Mouse (Mus musculus) heart, postnatal 0 days (tissue): Measurements from ENCODE around the gene Zc3h8. TPM values are rescaled to one million over a fixed set of nuclear protein-coding genes. Genes with fewer than 3 reads are reported as not detected.

ENCODE experiments used
- ATAC-seq: fragments of 200-750 bp; cut with Nextera tagmentation; 2 replicates; pipeline ENCODE4 v1.8.0; 2017; ENCODE audit warnings: low read depth, moderate number of reproducible peaks, moderate library complexity; ENCODE audit not compliant: insufficient read depth
- DNase-seq: peaks from one replicate; pipeline ENCODE4 v3.0.0-alpha.2; 2016; ENCODE audit warnings: low spot score
- H3K27ac ChIP-seq: fragments of 300-500 bp; sonication (generic); 2 replicates; pipeline ENCODE4 v1.5.1; 2014; ENCODE audit warnings: low read depth, mild to moderate bottlenecking
- H3K27me3 ChIP-seq: fragments of 300-500 bp; sonication (generic); 2 replicates; pipeline ENCODE4 v1.6.1; 2014; ENCODE audit warnings: low read length, mixed read lengths; ENCODE audit not compliant: control insufficient read depth, insufficient read depth
- H3K36me3 ChIP-seq: fragments of 300-500 bp; sonication (generic); replicated peaks from 2 replicates; pipeline ENCODE4 v1.6.1; 2014; ENCODE audit warnings: low read length, mixed read lengths; ENCODE audit not compliant: control insufficient read depth, insufficient read depth
- H3K4me1 ChIP-seq: fragments of 300-500 bp; sonication (generic); 2 replicates; pipeline ENCODE4 v1.6.1; 2014; ENCODE audit warnings: antibody characterized with exemption; ENCODE audit not compliant: control insufficient read depth, insufficient read depth
- H3K4me2 ChIP-seq: fragments of 300-500 bp; sonication (generic); 2 replicates; pipeline ENCODE4 v1.6.1; 2014; ENCODE audit warnings: low read depth, mild to moderate bottlenecking, low read length, moderate library complexity
- H3K4me3 ChIP-seq: fragments of 300-500 bp; sonication (generic); 2 replicates; pipeline ENCODE4 v1.5.1; 2014; ENCODE audit warnings: low read depth, low read length
- H3K9ac ChIP-seq: fragments of 300-500 bp; sonication (generic); replicated peaks from 2 replicates; pipeline ENCODE4 v1.6.1; 2014; ENCODE audit warnings: low read depth, low read length, mixed read lengths
- H3K9me3 ChIP-seq: fragments of 300-500 bp; sonication (generic); replicated peaks from 2 replicates; pipeline ENCODE4 v1.6.1; 2016; ENCODE audit warnings: low read length; ENCODE audit not compliant: control insufficient read depth
- CTCF ChIP-seq: IDR thresholded peaks from 2 replicates; pipeline ENCODE4 v1.5.1; 2016; ENCODE audit warnings: antibody characterized with exemption, control low read depth, low read depth
- EP300 ChIP-seq: IDR thresholded peaks from 2 replicates; pipeline ENCODE4 v1.6.1; 2016; ENCODE audit warnings: antibody characterized with exemption, low read depth
- WGBS: fragments of 180-500 bp; shearing (Covaris S2); extraction: QIAGEN DNeasy Blood & Tissue Kit; methylation state at CpG from one replicate; pipeline ENCODE4 v1.1.7; 2014; 5-methylcytosine and 5-hydroxymethylcytosine counted together
- polyA plus RNA-seq: library from polyadenylated mRNA; unstranded; fragments of >200 nt; fragmentation: Nextera tagmentation; extraction: Ambion mirVana; gene quantifications from 2 replicates; pipeline ENCODE4 v1.2.1, GENCODE M21; 2015
- total RNA-seq: library from RNA; depleted of rRNA; stranded (reverse); fragments of >200 nt; gene quantifications from 2 replicates; pipeline ENCODE4 v1.2.3, GENCODE M21; 2014; ENCODE audit warnings: low replicate concordance

Gene Zc3h8
- total and polyA plus RNA-seq, 2 experiments from 2014 or later, result 1.4 to 6.8 TPM

GRCm38 (mm10) chr2:128967661-128968441 is 24.0 kb upstream of the Zc3h8 start, which contains the start of gene Gm10762:
Gene Gm10762, minus strand, starts transcription at chr2:128967725.
- Histone ChIP-seq H3K27me3 (no peaks in the 10 kb centered on the region), H3K4me1 (peaks cover 3% of the 10 kb centered on the region; the same call in 1 of the 2 replicates), H3K4me3 (peak within 1 kb of the TSS; percentile 82), H3K9me3 (no peaks in the 10 kb centered on the region), H3K27ac (peak within 1 kb of the TSS; percentile 100), H3K36me3 (no peaks in the 10 kb centered on the region), H3K9ac (peak within 1 kb of the TSS; percentile 96), H3K4me2 (peak within 1 kb of the TSS; percentile 61)
- ATAC-seq, result peak; percentile 85
- under 1% methylated on average over 77 of the region's 80 CpGs for WGBS
- TF ChIP-seq CTCF (no peak), EP300 (no peak)
- peak; percentile 58 for DNase-seq

DNA sequence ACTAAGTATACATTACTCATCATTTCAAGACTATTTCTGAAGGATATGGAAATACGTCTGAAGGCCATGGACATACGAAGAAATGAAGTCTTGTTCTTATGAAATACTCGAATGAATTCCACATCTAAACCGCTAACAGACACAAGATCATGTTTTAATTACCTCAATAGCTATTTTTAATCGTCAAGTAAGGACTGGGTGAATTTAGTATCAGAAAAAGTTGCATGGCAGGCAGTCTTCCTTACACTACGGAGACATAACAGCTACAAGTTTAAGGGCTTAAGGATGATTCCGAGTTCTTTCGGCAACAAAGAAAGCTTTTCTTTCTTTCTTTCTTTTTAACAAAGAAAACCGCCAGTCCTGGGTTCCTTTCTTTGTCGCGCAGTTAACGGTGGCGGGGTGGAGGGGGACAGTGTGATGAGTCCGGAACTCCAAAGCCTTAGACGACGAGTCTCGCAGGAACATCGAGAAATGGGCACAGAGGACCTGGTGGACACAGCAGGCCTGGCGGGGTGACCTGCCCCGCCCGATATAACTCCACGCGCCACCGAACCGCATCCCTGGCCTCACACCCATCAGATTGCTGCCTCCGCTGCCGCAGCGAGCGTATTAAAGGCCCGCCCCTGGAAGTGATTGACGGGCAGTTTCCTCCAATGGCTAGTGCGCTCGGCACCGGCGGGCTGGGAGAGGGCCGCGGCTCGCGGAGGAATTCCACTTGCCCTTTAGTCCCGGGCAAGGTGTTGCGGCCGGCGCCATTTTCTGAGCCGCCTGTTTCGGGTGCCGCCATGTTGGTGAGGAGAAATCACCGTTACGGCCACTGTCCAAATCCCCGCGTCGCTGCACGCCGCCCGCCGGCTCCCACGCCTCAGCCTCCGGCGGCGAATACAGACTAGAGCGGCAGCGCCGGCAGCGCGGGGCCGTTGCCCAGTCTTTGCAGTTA is 23.0 kb upstream of the Zc3h8 start, which contains the start of gene Zc3h6:
TSS of gene Zc3h6 (plus strand) at position 762 of the 940 bp plus-strand sequence.
- Histone ChIP-seq H3K36me3 (no peaks in the 10 kb centered on the region), H3K4me1 (peaks cover 3% of the 10 kb centered on the region; the same call in 1 of the 2 replicates), H3K27me3 (no peaks in the 10 kb centered on the region), H3K4me3 (peak within 1 kb of the TSS; percentile 82), H3K9me3 (no peaks in the 10 kb centered on the region), H3K9ac (peak within 1 kb of the TSS; percentile 96), H3K4me2 (peak within 1 kb of the TSS; percentile 61), H3K27ac (peak within 1 kb of the TSS; percentile 100)
- WGBS, result under 1% methylated on average over 65 of the region's 65 CpGs
- peak; percentile 97 for ATAC-seq
- TF ChIP-seq EP300 (peak; percentile 75), CTCF (no peak)
- DNase-seq, result peak; percentile 96

- peak overlapping the region; percentile 82 for H3K4me3 ChIP-seq
- ATAC-seq, result no peak
- H3K36me3 ChIP-seq, result no peaks in the 10 kb centered on the region
- H3K4me1 ChIP-seq, result peaks cover 3% of the 10 kb centered on the region; the same call in 1 of the 2 replicates
- WGBS, result 28% methylated on average over 6 of the region's 6 CpGs
- peak overlapping the region; percentile 100 for H3K27ac ChIP-seq
- H3K9me3 ChIP-seq, result no peaks in the 10 kb centered on the region
- no peaks in the 10 kb centered on the region for H3K27me3 ChIP-seq
- H3K9ac ChIP-seq, result peak overlapping the region; percentile 96; the same call in 1 of the 2 replicates
- TF ChIP-seq EP300, result no peak
- no peak for TF ChIP-seq CTCF
- H3K4me2 ChIP-seq, result peak overlapping the region; percentile 61
- peak; percentile 23 for DNase-seq
Observed at GRCm38 (mm10) chr2:128966236-128966635, 22.4 kb upstream of the Zc3h8 start.

DNA sequence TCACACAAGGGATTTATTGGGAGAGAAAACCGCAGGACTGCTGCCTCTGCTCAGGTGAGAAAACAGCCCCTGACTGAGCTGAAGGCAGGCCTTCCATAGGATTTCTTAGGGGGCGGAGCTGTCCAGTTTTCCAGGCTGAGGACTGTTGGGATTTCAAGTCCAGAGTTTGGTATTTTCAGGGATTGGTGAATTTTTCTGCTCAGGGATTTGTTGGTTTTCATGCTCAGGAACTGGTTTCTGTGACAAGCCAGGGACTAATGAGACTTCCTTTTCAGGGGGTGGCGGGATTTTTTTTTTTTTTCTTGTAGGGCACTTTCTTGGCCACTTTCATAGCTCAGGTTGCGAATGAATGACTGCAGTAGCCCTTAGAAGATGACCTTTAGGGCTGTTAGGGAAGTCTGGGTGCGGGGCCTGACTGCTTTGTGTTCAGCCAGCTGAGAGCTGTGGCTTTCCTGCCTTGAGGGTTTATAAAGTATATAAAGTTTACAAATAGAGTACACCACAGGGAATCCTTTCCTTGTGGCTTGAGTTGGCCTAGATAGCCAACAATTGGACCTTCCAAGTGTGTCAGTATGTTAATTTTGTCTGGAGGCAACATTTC is 21.7 kb upstream of the Zc3h8 start:
- H3K4me3 ChIP-seq, result no peak overlapping the region
- H3K4me2 ChIP-seq, result no peak overlapping the region
- peak overlapping the region; percentile 100; the same call in 1 of the 2 replicates for H3K27ac ChIP-seq
- DNase-seq (no peak), ATAC-seq (no peak)
- H3K36me3 ChIP-seq, result no peaks in the 10 kb centered on the region
- no peaks in the 10 kb centered on the region for H3K9me3 ChIP-seq
- H3K4me1 ChIP-seq, result peaks cover 3% of the 10 kb centered on the region; the same call in 1 of the 2 replicates
- no peak for TF ChIP-seq CTCF
- TF ChIP-seq EP300, result no peak
- no peak overlapping the region for H3K9ac ChIP-seq
- H3K27me3 ChIP-seq, result no peaks in the 10 kb centered on the region
- WGBS, result 83% methylated on average over 5 of the region's 5 CpGs

DNA sequence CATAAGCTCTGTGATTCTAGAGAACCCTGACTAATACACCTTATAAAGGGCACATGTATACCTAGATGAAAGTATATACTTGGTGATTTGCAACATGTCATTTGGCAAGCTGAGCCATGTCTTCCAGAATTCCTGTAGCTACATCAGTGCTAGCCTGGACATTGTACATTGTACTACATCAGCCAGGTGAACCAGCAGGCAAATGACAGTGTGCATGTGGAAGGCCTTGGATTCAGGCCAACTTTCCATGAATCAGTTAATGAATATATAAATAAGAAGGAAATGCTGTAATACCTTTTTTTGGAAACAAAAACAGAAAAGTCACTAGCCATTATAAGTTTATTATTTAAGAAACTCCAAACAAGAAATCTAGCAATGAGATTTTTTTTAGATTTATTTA is 10.3 kb upstream of the Zc3h8 start:
- no peak for TF ChIP-seq EP300
- TF ChIP-seq CTCF, result no peak
- Histone ChIP-seq H3K4me2 (no peak overlapping the region), H3K36me3 (no peaks in the 10 kb centered on the region), H3K9me3 (no peaks in the 10 kb centered on the region), H3K4me3 (no peak overlapping the region), H3K27me3 (no peaks in the 10 kb centered on the region), H3K4me1 (no peaks in the 10 kb centered on the region), H3K9ac (no peak overlapping the region), H3K27ac (no peak overlapping the region)
- no peak for DNase-seq
- ATAC-seq, result no peak
